ENCODE assay signal across 14 mouse cellular contexts in genomic region chr12:79501877-79502276, GRCm38 (mm10).
A peak's percentile ranks its signal among the peaks of the same experiment; 100 is the strongest.
DNase-seq lines count a peak whose midpoint lies in the region; ATAC-seq and TF ChIP-seq lines count a peak whose summit lies in the region.
"Had no signal": no experiment of that assay in that cellular context is flagged by ENCODE, and none has a peak within 500 bp of the region (broad histone marks: within the 10 kb centered on the region; RNA-seq: fewer than 3 reads in every experiment).

No protein-coding gene starts in this region.

- H3ac ChIP-seq in myocyte (ENCODE audit: control insufficient read depth, insufficient read length), result no peak overlapping the region

- no peak overlapping the region for H3K4me2 ChIP-seq in intestine, embryonic 15.5 days (replicated peaks)
- H3K4me2 ChIP-seq in myocyte (ENCODE audit: low read depth), result peak overlapping the region; percentile 26
- H3K4me2 ChIP-seq in heart, embryonic 11.5 days, result no peak overlapping the region
- H3K4me2 ChIP-seq: forebrain, embryonic 13.5 days had no signal

- no peak for TF ChIP-seq POLR2A in myocyte (IDR thresholded peaks at IDR 0.05; ENCODE audit: insufficient read length, low read depth)

- peaks cover 2% of the 10 kb centered on the region for H3K36me3 ChIP-seq in G1E (replicated peaks)
- H3K36me3 ChIP-seq in intestine, embryonic 15.5 days, result no peaks in the 10 kb centered on the region
- H3K36me3 ChIP-seq in myocyte (ENCODE audit: control insufficient read depth, insufficient read depth), result no peaks in the 10 kb centered on the region
- H3K36me3 ChIP-seq in heart, embryonic 11.5 days (ENCODE audit: control insufficient read depth, insufficient read depth, low read length), result no peaks in the 10 kb centered on the region
- no peaks in the 10 kb centered on the region for H3K36me3 ChIP-seq in heart, embryonic 10.5 days

- peaks cover 28% of the 10 kb centered on the region for H3K4me1 ChIP-seq in G1E (ENCODE audit: insufficient read depth, low read depth, low read length)
- peaks cover 20% of the 10 kb centered on the region for H3K4me1 ChIP-seq in intestine, embryonic 15.5 days (replicated peaks)
- peaks cover 12% of the 10 kb centered on the region for H3K4me1 ChIP-seq in heart, embryonic 11.5 days (ENCODE audit: control insufficient read depth, insufficient read depth, low read length)
- H3K4me1 ChIP-seq in heart, embryonic 10.5 days, result peaks cover 20% of the 10 kb centered on the region

- TF ChIP-seq CTCF in layer of hippocampus, adult 2 months (conservative IDR thresholded peaks at IDR 0.05), result no peak
- no peak for TF ChIP-seq CTCF in G1E (IDR thresholded peaks at IDR 0.05; ENCODE audit: low read depth, low read length)

- no peak for DNase-seq in layer of hippocampus, adult 2 months (ENCODE audit: low spot score in 2 of 2)
- DNase-seq in layer of hippocampus, postnatal 14 days (ENCODE audit: low spot score in 2 of 2), result no peak
- peak; percentile 16 for DNase-seq in G1E (ENCODE audit: low spot score)
- DNase-seq in cerebellum, postnatal 14 days, result no peak
- DNase-seq in heart, embryonic 10.5 days (ENCODE audit: low spot score), result no peak
- DNase-seq: heart, postnatal 36 days; kidney, adult 8-10 months; thymus, postnatal 36 days had no signal

- no peaks in the 10 kb centered on the region for H3K9me3 ChIP-seq in G1E (replicated peaks)
- no peaks in the 10 kb centered on the region for H3K9me3 ChIP-seq in intestine, embryonic 15.5 days
- no peaks in the 10 kb centered on the region for H3K9me3 ChIP-seq in heart, embryonic 11.5 days (replicated peaks; ENCODE audit: control insufficient read depth, low read length)
- no peaks in the 10 kb centered on the region for H3K9me3 ChIP-seq in heart, embryonic 10.5 days

- no peaks in the 10 kb centered on the region for H3K27me3 ChIP-seq in G1E (ENCODE audit: insufficient read depth, low read length)
- H3K27me3 ChIP-seq in intestine, embryonic 15.5 days (replicated peaks), result no peaks in the 10 kb centered on the region
- no peaks in the 10 kb centered on the region for H3K27me3 ChIP-seq in myocyte (ENCODE audit: control insufficient read depth, insufficient read depth, insufficient read length)
- no peaks in the 10 kb centered on the region for H3K27me3 ChIP-seq in heart, embryonic 11.5 days (ENCODE audit: control insufficient read depth, insufficient read depth, low read length)
- no peaks in the 10 kb centered on the region for H3K27me3 ChIP-seq in heart, embryonic 10.5 days (ENCODE audit: insufficient read depth, poor library complexity, severe bottlenecking)
- H3K27me3 ChIP-seq: forebrain, embryonic 13.5 days had no signal

- peak overlapping the region; percentile 84; the same call in 1 of the 2 replicates for H3K27ac ChIP-seq in layer of hippocampus, adult 2 months
- H3K27ac ChIP-seq in intestine, embryonic 15.5 days, result peak overlapping the region; percentile 65
- H3K27ac ChIP-seq in heart, embryonic 11.5 days (ENCODE audit: low read depth, low read length), result no peak overlapping the region
- H3K27ac ChIP-seq in heart, embryonic 10.5 days, result no peak overlapping the region
- H3K27ac ChIP-seq: forebrain, embryonic 13.5 days; left cerebral cortex, adult 2 months; macrophage had no signal

- peak; percentile 77 for ATAC-seq in G1E (ENCODE audit: extremely low read depth, insufficient number of reproducible peaks, low FRiP score, poor library complexity, severe bottlenecking)
- ATAC-seq in intestine, embryonic 15.5 days, result no peak
- ATAC-seq in heart, embryonic 11.5 days (replicated peaks; ENCODE audit: insufficient number of reproducible peaks, low FRiP score, low TSS enrichment), result no peak
- ATAC-seq: forebrain, embryonic 13.5 days had no signal

- 52% methylated on average over 3 of the region's 3 CpGs for WGBS in intestine, embryonic 15.5 days
- 68% methylated on average over 3 of the region's 3 CpGs for WGBS in heart, embryonic 11.5 days (ENCODE audit: insufficient replicate concordance)
- 69% methylated on average over 3 of the region's 3 CpGs for WGBS in heart, embryonic 10.5 days

- H3K9ac ChIP-seq in intestine, embryonic 15.5 days, result no peak overlapping the region
- H3K9ac ChIP-seq in heart, embryonic 11.5 days (ENCODE audit: low read depth, low read length), result no peak overlapping the region
- H3K9ac ChIP-seq: forebrain, embryonic 13.5 days had no signal

- no peaks in the 10 kb centered on the region for H3K79me2 ChIP-seq in myocyte (ENCODE audit: control insufficient read depth, insufficient read depth)

- no peak overlapping the region for H3K4me3 ChIP-seq in layer of hippocampus, adult 2 months
- H3K4me3 ChIP-seq in G1E (ENCODE audit: low read depth, low read length) (no peak overlapping the region), myocyte (no peak overlapping the region)
- no peak overlapping the region for H3K4me3 ChIP-seq in intestine, embryonic 15.5 days (replicated peaks)
- H3K4me3 ChIP-seq in heart, embryonic 11.5 days (ENCODE audit: low read depth, low read length), result no peak overlapping the region
- H3K4me3 ChIP-seq in heart, embryonic 10.5 days, result no peak overlapping the region
- H3K4me3 ChIP-seq: forebrain, embryonic 13.5 days; left cerebral cortex, adult 2 months had no signal

TF ChIP-seq in myocyte, 11 proteins besides CTCF, POLR2A, EP300 and RAD21:
- no peak for TF ChIP-seq REST (IDR thresholded peaks at IDR 0.05; ENCODE audit: insufficient read depth, insufficient read length)
- no peak for TF ChIP-seq SRF (IDR thresholded peaks at IDR 0.05; ENCODE audit: control insufficient read depth, insufficient read length, low read depth)
- TF ChIP-seq CEBPB (IDR thresholded peaks at IDR 0.05; ENCODE audit: insufficient read depth, poor library complexity, severe bottlenecking), result no peak
- no peak for TF ChIP-seq MYOD1 (IDR thresholded peaks at IDR 0.05; ENCODE audit: control insufficient read depth in 1 of 3, insufficient read length in 2 of 3, low read depth in 2 of 3)
- no peak for TF ChIP-seq POLR2AphosphoS2 (IDR thresholded peaks at IDR 0.05; ENCODE audit: insufficient read length, low read depth)
- TF ChIP-seq E2F4 (IDR thresholded peaks at IDR 0.05; ENCODE audit: insufficient read depth), result no peak
TF ChIP-seq in myocyte: peak in this region for 0.

Comparison
In these comparisons a context has a peak if more than half of its experiments do, and no peak if none do; other contexts are left out.
1. H3K27ac ChIP-seq: peak in layer of hippocampus, adult 2 months (single experiment) and intestine, embryonic 15.5 days (single experiment); none in heart, embryonic 11.5 days (single experiment) and heart, embryonic 10.5 days (single experiment).